Mouse (Mus musculus): ENCODE measurements around the gene Supt4a. TPM values are rescaled to one million over a fixed set of nuclear protein-coding genes. Genes with fewer than 3 reads are reported as not detected.
A peak's percentile ranks its signal among the peaks of the same experiment; 100 is the strongest.

Supt4a gene
- polyA plus RNA-seq, 1 experiment from 2014 or later = 209 TPM

DNA sequence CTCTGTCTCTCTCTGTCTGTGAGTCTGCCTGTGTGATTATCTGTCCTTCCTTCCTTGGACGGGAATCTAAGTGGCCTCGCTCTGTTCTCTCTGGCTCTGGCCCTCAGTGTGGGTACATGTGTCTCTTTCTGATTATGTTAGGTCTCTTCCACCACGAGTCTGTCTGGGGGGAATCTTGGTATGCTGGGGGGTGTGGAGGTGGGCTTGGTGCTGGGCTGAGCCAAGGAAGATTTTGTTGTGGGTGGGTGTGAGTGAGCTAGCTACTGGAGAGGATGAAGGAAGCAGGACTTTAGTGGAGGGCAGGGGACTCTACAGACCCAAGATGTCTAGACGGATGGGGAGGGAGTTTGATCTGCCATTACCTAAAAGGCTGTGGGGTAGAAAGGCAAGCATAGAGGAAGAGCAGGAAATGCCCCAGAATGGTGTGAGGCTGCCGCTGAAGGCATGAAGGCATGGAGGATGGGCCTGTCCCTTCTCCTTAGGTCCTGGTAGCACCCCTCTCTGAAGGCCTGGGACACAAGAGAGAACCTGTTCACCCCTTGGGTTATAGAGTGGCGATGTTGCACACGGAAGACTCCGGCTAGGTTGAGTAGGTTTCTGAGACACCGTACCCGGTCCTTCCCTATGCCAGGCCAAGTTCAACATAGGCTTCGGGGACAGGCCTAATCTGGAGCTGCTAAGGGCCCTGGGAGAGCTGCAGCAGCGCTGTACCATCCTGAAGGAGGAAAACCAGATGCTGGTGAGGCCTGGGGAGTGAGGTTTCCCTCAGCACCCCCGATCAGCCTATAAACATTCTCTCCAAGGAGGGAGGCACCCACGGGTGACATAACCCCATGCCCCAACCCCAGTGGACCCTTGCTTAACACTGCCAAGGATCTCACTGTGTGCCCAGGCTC lies 24.7 kb downstream of the Supt4a start:
- Histone ChIP-seq H3K9me3 (replicated peaks) (no peaks in the 10 kb centered on the region), H3K27ac (no peak overlapping the region), H3K36me3 (peaks cover 14% of the 10 kb centered on the region), H3K9ac (no peak overlapping the region), H3K27me3 (replicated peaks) (peaks cover 70% of the 10 kb centered on the region), H3K4me3 (no peak overlapping the region), H3K4me1 (peaks cover 67% of the 10 kb centered on the region), H3K4me2 (no peak overlapping the region)
- no peak for ATAC-seq
- 57% methylated on average over 14 of the region's 14 CpGs for WGBS (ENCODE audit: insufficient replicate concordance)

DNA sequence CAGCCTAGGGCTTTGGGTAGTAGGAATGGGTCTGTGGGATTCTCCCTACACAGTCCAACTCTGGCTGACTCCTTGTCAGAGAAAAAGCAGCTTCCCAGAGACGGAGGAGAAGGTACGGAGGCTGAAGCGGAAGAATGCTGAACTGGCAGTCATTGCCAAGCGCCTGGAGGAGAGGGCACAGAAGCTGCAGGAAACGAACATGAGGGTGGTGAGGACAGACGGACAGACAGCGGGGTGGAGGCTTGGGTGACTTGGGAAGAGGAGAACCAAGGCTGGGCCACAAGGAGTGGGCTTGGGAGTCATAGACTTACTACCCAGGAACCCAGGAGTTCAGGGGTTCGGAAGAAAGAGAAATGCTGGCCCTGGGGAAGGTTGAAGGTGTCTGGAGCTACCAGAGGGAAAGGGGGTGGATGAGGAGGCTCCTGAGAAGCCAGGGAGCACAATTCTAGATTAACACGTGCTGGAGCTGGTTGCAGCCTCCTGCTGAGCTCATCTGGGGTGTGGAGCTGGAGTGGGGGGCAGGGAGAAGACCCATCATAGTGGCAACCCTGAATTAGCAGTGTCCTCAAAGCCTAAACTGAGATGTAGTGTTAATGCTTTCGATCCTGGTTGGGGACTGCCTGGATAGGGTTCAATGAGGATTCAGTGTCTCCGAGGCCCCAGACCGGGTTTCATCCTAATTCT lies 25.5 kb downstream of the Supt4a start:
- H3K9me3 ChIP-seq (replicated peaks) = no peaks in the 10 kb centered on the region
- peaks cover 7% of the 10 kb centered on the region for H3K36me3 ChIP-seq
- 65% methylated on average over 12 of the region's 12 CpGs for WGBS (ENCODE audit: insufficient replicate concordance)
- ATAC-seq = no peak
- peaks cover 78% of the 10 kb centered on the region for H3K27me3 ChIP-seq (replicated peaks)
- H3K4me3 ChIP-seq = no peak overlapping the region
- H3K9ac ChIP-seq = no peak overlapping the region
- H3K4me2 ChIP-seq = peak overlapping the region; percentile 69
- H3K27ac ChIP-seq = no peak overlapping the region
- H3K4me1 ChIP-seq = peaks cover 61% of the 10 kb centered on the region

DNA sequence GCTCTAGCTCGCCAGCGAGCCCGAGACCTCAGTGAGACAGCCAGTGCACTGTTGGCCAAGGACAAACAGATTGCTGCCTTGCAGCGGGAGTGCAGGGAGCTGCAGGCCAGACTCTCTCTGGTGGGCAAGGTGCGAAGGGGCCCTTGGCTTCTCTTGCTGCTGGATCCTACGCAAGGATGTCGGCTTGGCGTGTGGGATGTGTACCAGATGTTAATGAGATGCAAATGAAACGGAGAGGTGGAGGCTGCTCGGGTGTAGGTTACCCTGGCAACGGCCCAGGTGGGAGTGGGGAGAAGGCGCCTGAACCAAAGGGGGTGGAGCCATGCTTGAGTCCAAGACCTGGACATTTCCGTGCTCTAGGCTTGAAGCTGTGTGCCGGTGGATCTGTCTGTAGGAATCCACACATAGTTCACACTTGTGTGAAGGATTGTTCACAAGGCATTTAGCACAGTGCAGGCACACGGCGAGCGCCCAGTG lies 26.2 kb downstream of the Supt4a start:
- WGBS (ENCODE audit: insufficient replicate concordance) = 28% methylated on average over 17 of the region's 17 CpGs
- H3K4me2 ChIP-seq = peak overlapping the region; percentile 69
- no peak overlapping the region for H3K27ac ChIP-seq
- H3K9ac ChIP-seq = peak overlapping the region; percentile 46; the same call in 1 of the 2 replicates
- H3K4me1 ChIP-seq = peaks cover 59% of the 10 kb centered on the region
- no peaks in the 10 kb centered on the region for H3K9me3 ChIP-seq (replicated peaks)
- peaks cover 79% of the 10 kb centered on the region for H3K27me3 ChIP-seq (replicated peaks)
- no peak for ATAC-seq
- H3K4me3 ChIP-seq = peak overlapping the region; percentile 44
- no peaks in the 10 kb centered on the region for H3K36me3 ChIP-seq

DNA sequence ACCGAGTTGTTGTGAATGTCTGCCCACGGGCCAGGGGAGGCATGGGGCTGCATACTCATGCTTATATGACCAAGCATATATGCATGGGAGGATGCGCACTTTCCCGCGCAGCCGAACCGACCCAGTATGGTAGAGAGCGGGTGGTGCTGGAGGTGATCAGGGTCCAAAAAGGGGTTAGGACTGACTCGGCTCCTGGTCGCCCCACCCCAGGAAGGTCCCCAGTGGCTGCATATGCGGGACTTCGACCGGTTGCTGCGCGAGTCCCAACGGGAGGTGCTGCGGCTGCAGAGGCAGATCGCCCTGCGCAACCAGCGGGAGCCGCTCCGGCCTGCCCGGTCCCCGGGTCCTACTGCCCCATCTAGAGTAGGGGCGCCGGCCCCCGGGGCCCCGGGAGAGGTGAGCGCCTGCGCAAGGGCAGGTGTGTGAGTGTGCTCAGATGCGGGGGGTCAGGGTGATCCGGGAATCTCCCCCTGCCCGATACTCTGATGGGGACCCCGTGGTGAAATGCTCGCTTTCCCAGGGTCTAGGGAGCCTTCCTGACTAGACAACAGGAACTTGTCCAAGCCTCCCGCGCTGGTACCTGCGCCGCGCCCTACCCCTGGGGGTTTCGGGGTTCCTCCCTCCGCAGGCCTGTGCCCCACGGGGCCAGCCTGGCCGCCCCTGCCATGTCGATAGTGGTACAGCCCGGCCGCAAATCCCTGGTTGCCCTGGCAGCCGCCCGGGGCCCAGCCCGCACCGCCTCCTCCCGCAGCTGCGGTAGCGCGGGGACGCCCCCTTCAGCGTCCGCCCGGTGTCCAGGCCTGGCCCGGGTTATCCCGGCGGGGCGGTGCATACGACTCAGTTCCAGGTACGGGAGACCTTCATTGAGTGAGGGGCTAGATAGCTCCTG lies 26.9 kb downstream of the Supt4a start:
- Histone ChIP-seq H3K36me3 (no peaks in the 10 kb centered on the region), H3K4me2 (peak overlapping the region; percentile 69), H3K4me1 (peaks cover 55% of the 10 kb centered on the region), H3K9ac (peak overlapping the region; percentile 46), H3K4me3 (peak overlapping the region; percentile 44), H3K9me3 (replicated peaks) (no peaks in the 10 kb centered on the region), H3K27me3 (replicated peaks) (peaks cover 79% of the 10 kb centered on the region), H3K27ac (no peak overlapping the region)
- WGBS (ENCODE audit: insufficient replicate concordance) = 7% methylated on average over 65 of the region's 65 CpGs
- no peak for ATAC-seq

DNA sequence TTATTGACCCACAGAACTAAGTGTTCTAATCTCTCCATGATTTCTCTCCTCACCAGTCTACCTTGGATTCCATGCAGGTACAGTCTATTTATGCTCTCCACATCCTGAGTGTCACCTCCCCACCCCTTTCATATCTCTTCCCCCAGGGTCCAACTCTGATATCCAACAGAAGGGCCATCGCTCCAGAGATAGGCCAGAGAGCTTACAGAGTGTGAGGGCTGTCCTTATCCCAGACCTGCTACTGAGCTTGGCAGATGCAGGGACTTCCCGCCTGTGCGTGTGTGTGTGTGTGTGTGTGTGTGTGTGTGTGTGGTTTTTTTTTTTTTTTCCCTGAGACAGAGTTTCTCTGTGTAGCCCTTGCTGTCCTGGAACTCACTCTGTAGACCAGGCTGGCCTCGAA lies 31.4 kb downstream of the Supt4a start:
- Histone ChIP-seq H3K4me1 (peaks cover 19% of the 10 kb centered on the region), H3K36me3 (no peaks in the 10 kb centered on the region), H3K4me2 (no peak overlapping the region), H3K9me3 (replicated peaks) (no peaks in the 10 kb centered on the region), H3K27me3 (replicated peaks) (peaks cover 42% of the 10 kb centered on the region), H3K9ac (no peak overlapping the region), H3K27ac (no peak overlapping the region), H3K4me3 (no peak overlapping the region)
- WGBS (ENCODE audit: insufficient replicate concordance) = 59% methylated on average over 4 of the region's 4 CpGs
- peak; percentile 53; the same call in 1 of the 2 replicates for ATAC-seq

DNA sequence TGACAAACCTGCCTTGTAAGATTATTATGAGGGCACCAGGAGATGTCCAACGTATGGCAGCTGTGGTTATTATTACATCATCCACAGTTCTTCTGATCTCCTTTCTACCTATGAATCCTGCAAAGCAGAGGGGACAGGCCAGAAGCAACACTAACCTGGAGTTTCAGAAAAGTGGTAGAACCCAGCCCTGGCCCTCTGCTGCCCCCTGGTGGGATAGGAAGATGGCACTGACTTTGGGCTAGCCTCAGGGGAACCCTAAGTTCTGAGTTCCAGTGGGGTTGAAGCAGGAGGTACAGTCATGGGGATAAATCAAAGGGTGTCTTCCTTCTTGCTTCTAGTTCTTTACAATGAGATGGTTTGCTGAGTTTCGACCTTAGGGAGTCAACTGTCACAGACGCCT lies 33.6 kb downstream of the Supt4a start:
- Histone ChIP-seq H3K27me3 (replicated peaks) (peaks cover 20% of the 10 kb centered on the region), H3K4me2 (no peak overlapping the region), H3K4me3 (no peak overlapping the region), H3K36me3 (no peaks in the 10 kb centered on the region), H3K9me3 (replicated peaks) (no peaks in the 10 kb centered on the region), H3K9ac (no peak overlapping the region), H3K27ac (no peak overlapping the region), H3K4me1 (peaks cover 7% of the 10 kb centered on the region)
- ATAC-seq = 0 out of 2 replicates have a peak, but pooled peaks have one; percentile 43
- 41% methylated on average over 3 of the region's 3 CpGs for WGBS (ENCODE audit: insufficient replicate concordance)

DNA sequence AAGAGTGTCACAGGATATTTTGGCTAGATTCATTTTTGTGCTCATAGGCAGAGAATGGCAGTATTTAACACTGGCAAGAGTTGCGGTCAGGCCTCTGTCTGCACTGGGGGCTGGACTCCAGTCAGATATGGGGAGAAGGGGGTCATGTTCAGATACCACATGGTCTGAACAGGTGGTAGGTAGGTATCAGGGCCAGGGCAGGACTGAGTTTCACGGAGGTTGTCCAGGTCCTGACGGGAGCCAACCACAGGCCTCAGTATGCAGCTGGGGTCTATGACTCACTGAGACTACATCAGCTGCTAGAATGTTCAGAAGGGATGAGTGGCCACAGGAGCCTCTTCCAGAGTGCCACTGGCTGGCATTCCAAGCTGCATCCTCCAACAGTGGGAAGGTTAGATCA lies 35.0 kb downstream of the Supt4a start:
- Histone ChIP-seq H3K27me3 (replicated peaks) (peaks cover 6% of the 10 kb centered on the region; the same call in 1 of the 2 replicates), H3K9ac (no peak overlapping the region), H3K27ac (no peak overlapping the region), H3K4me1 (peaks cover 7% of the 10 kb centered on the region), H3K9me3 (replicated peaks) (no peaks in the 10 kb centered on the region), H3K36me3 (no peaks in the 10 kb centered on the region), H3K4me3 (no peak overlapping the region), H3K4me2 (no peak overlapping the region)
- WGBS (ENCODE audit: insufficient replicate concordance) = 79% methylated on average over 3 of the region's 3 CpGs
- ATAC-seq = no peak

DNA sequence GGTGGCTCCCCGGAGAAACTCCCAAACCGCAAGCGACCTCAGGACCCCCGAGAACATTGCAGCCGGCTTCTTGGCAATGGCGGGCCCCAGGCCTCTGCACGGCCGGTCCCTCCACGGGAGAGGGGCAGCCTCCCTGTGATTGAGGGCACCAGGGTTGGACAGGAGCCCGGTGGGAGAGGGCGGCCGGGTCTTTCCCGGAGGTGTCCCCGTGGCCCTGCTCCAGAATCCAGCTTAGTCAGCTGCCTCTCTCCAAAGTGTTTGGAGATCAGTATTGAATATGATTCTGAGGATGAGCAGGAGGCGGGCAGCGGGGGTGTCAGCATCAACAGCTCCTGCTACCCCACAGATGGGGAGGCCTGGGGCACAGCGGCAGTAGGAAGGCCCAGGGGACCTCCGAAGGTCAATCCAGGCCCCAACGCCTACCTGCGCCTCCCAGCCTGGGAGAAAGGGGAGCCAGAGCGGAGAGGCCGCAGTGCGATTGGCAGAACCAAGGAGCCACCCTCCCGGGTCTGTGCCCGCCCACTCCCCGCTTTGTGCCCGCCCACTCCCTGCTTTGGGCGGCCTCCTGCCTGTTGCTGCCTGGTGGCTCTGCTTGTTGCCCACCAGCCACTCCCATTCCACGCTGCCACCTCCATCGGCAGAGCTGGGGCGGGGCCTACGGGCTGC lies 40.9 kb downstream of the Supt4a start:
- peaks cover 18% of the 10 kb centered on the region for H3K4me1 ChIP-seq
- peaks cover 27% of the 10 kb centered on the region; the same call in 1 of the 2 replicates for H3K27me3 ChIP-seq (replicated peaks)
- H3K36me3 ChIP-seq = 0 out of 2 replicates have a peak, but pooled peaks cover 4% of the 10 kb centered on the region
- H3K4me3 ChIP-seq = peak overlapping the region; percentile 32
- peak overlapping the region; percentile 17; the same call in 1 of the 2 replicates for H3K9ac ChIP-seq
- no peak overlapping the region for H3K27ac ChIP-seq
- H3K4me2 ChIP-seq = peak overlapping the region; percentile 67
- peak; percentile 62; the same call in 1 of the 2 replicates for ATAC-seq
- H3K9me3 ChIP-seq (replicated peaks) = no peaks in the 10 kb centered on the region
- 33% methylated on average over 32 of the region's 32 CpGs for WGBS (ENCODE audit: insufficient replicate concordance)

DNA sequence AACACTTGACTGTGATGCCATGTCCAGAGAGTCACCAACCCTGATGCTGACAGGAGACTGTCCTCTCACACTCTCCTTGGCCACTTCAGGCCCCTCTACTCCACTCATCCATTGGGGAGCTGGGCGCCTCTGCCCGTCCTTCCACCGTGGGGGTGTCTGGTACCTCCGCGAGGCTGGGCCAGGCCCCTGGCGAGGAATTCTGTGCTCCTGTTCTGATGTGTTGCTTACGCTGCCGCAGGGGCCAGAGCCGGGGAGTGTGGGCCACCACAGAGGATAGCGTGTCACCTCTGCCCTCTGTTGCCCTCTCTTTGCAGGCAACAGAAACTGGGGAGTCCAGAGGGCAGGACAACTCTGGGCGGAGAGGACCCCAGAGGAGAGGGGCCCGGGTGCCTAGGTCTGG lies 41.6 kb downstream of the Supt4a start:
- Histone ChIP-seq H3K4me1 (peaks cover 23% of the 10 kb centered on the region), H3K36me3 (0 out of 2 replicates have a peak, but pooled peaks cover 4% of the 10 kb centered on the region), H3K27me3 (replicated peaks) (peaks cover 27% of the 10 kb centered on the region; the same call in 1 of the 2 replicates), H3K4me2 (peak overlapping the region; percentile 67), H3K9ac (peak overlapping the region; percentile 17; the same call in 1 of the 2 replicates), H3K9me3 (replicated peaks) (no peaks in the 10 kb centered on the region), H3K27ac (no peak overlapping the region), H3K4me3 (peak overlapping the region; percentile 32; the same call in 1 of the 2 replicates)
- peak; percentile 13; the same call in 1 of the 2 replicates for ATAC-seq
- WGBS (ENCODE audit: insufficient replicate concordance) = 62% methylated on average over 12 of the region's 12 CpGs

DNA sequence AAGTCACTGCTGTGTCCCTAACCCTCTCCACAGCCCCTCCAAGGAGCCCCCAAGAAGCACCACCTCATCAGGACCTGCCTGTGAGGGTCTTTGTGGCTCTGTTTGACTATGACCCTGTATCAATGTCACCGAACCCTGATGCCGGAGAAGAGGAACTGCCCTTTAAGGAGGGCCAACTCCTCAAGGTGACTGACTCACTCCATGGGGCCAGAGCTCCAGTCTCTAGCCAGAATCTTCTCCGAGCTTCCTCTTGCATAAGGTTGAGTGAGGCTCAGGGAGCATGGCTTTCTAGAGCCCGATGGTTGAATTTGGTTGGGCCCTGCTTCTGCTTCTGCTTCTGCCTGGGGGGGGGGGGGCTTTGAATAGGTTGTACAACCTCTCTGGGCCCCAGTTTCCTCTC lies 42.0 kb downstream of the Supt4a start:
- Histone ChIP-seq H3K9ac (no peak overlapping the region), H3K4me3 (no peak overlapping the region), H3K36me3 (0 out of 2 replicates have a peak, but pooled peaks cover 4% of the 10 kb centered on the region), H3K4me1 (peaks cover 25% of the 10 kb centered on the region), H3K4me2 (no peak overlapping the region), H3K27me3 (replicated peaks) (peaks cover 27% of the 10 kb centered on the region; the same call in 1 of the 2 replicates), H3K9me3 (replicated peaks) (no peaks in the 10 kb centered on the region), H3K27ac (no peak overlapping the region)
- WGBS (ENCODE audit: insufficient replicate concordance) = 51% methylated on average over 4 of the region's 4 CpGs
- no peak for ATAC-seq

DNA sequence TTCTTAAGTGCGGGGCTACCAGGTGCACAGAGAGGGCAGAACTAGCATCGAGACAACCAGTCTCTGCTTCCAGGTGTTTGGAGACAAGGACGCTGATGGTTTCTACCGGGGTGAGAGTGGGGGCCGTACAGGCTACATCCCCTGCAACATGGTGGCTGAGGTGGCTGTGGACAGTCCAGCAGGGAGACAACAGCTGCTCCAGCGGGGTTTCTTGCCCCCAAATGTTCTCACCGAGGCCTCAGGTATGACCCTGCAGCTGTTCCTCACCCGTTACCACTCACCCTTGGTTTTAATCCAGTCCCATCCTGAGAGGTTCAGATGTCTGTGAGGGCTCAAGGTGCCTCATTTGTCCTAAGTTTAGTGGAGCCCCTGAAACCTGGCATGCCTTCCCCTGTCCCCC lies 42.8 kb downstream of the Supt4a start:
- Histone ChIP-seq H3K36me3 (0 out of 2 replicates have a peak, but pooled peaks cover 4% of the 10 kb centered on the region), H3K4me2 (no peak overlapping the region)
- ATAC-seq = no peak

More for the DNA sequence above, 42.8 kb downstream of the Supt4a start:
- H3K9ac ChIP-seq = no peak overlapping the region
- H3K4me3 ChIP-seq = no peak overlapping the region
- H3K4me1 ChIP-seq = peaks cover 25% of the 10 kb centered on the region
- peaks cover 27% of the 10 kb centered on the region; the same call in 1 of the 2 replicates for H3K27me3 ChIP-seq (replicated peaks)
- H3K27ac ChIP-seq = no peak overlapping the region
- WGBS (ENCODE audit: insufficient replicate concordance) = 80% methylated on average over 8 of the region's 8 CpGs
- H3K9me3 ChIP-seq (replicated peaks) = no peaks in the 10 kb centered on the region

All from liver, embryonic 12.5 days (tissue).